In genomic region chr14:8002432-8003092, GRCm38 (mm10) we compare ENCODE assay signal across 7 mouse cellular contexts. TPM values are rescaled to one million over a fixed set of nuclear protein-coding genes. Genes with fewer than 3 reads are reported as not detected.
A peak's percentile ranks its signal among the peaks of the same experiment; 100 is the strongest.
DNase-seq lines count a peak whose midpoint lies in the region; ATAC-seq lines count a peak whose summit lies in the region.

Abhd6 (plus strand) TSS chr14:8002902.

- H3K9me3 ChIP-seq in embryonic facial prominence, embryonic 12.5 days = no peaks in the 10 kb centered on the region
- H3K9me3 ChIP-seq in limb, embryonic 12.5 days = no peaks in the 10 kb centered on the region
- H3K9me3 ChIP-seq in midbrain, embryonic 14.5 days (ENCODE audit: control insufficient read depth, low read length) = no peaks in the 10 kb centered on the region

- H3K27ac ChIP-seq in embryonic facial prominence, embryonic 12.5 days = peak within 1 kb of the TSS; percentile 54; the same call in 1 of the 2 replicates
- peak within 1 kb of the TSS; percentile 73; the same call in 1 of the 2 replicates for H3K27ac ChIP-seq in limb, embryonic 12.5 days
- H3K27ac ChIP-seq in midbrain, embryonic 14.5 days (replicated peaks; ENCODE audit: low read depth, low read length) = peak within 1 kb of the TSS; percentile 65

- H3K4me3 ChIP-seq in embryonic facial prominence, embryonic 12.5 days = peak within 1 kb of the TSS; percentile 66
- peak within 1 kb of the TSS; percentile 55 for H3K4me3 ChIP-seq in limb, embryonic 12.5 days (replicated peaks)
- H3K4me3 ChIP-seq in midbrain, embryonic 14.5 days (replicated peaks; ENCODE audit: low read depth, low read length) = peak within 1 kb of the TSS; percentile 53

- peak within 1 kb of the TSS; percentile 63 for H3K9ac ChIP-seq in embryonic facial prominence, embryonic 12.5 days
- H3K9ac ChIP-seq in limb, embryonic 12.5 days (replicated peaks) = peak within 1 kb of the TSS; percentile 61
- peak within 1 kb of the TSS; percentile 59 for H3K9ac ChIP-seq in midbrain, embryonic 14.5 days (replicated peaks; ENCODE audit: low read length)

- peak; percentile 90 for DNase-seq in adrenal gland, postnatal 25 days
- peak; percentile 80 for DNase-seq in heart, adult 8-10 months (ENCODE audit: low spot score)
- DNase-seq in kidney, adult 8-10 months = peak; percentile 79 to 85
- peak; percentile 95 for DNase-seq in midbrain, embryonic 14.5 days
- DNase-seq in spleen, adult 18-20 months = peak; percentile 74 to 85

- H3K36me3 ChIP-seq in embryonic facial prominence, embryonic 12.5 days = no peaks in the 10 kb centered on the region
- H3K36me3 ChIP-seq in limb, embryonic 12.5 days = no peaks in the 10 kb centered on the region
- H3K36me3 ChIP-seq in midbrain, embryonic 14.5 days (ENCODE audit: control insufficient read depth, insufficient read depth, low read length) = no peaks in the 10 kb centered on the region

- H3K27me3 ChIP-seq in embryonic facial prominence, embryonic 12.5 days = peaks cover 30% of the 10 kb centered on the region
- peaks cover 46% of the 10 kb centered on the region for H3K27me3 ChIP-seq in limb, embryonic 12.5 days
- peaks cover 16% of the 10 kb centered on the region for H3K27me3 ChIP-seq in midbrain, embryonic 14.5 days (ENCODE audit: control insufficient read depth, insufficient read depth, low read length)

- H3K4me2 ChIP-seq in embryonic facial prominence, embryonic 12.5 days (replicated peaks) = peak within 1 kb of the TSS; percentile 78
- H3K4me2 ChIP-seq in limb, embryonic 12.5 days = peak within 1 kb of the TSS; percentile 77
- peak within 1 kb of the TSS; percentile 57 for H3K4me2 ChIP-seq in midbrain, embryonic 14.5 days (ENCODE audit: low read length)

- peaks cover 22% of the 10 kb centered on the region; the same call in 1 of the 2 replicates for H3K4me1 ChIP-seq in embryonic facial prominence, embryonic 12.5 days
- peaks cover 34% of the 10 kb centered on the region for H3K4me1 ChIP-seq in limb, embryonic 12.5 days (replicated peaks)
- peaks cover 7% of the 10 kb centered on the region for H3K4me1 ChIP-seq in midbrain, embryonic 14.5 days (ENCODE audit: control insufficient read depth, insufficient read depth, low read length)

- under 1% methylated on average over 37 of the region's 38 CpGs for WGBS in embryonic facial prominence, embryonic 12.5 days
- WGBS in limb, embryonic 12.5 days = 2% methylated on average over 38 of the region's 38 CpGs
- WGBS in midbrain, embryonic 14.5 days = 2% methylated on average over 38 of the region's 38 CpGs

- peak; percentile 85 for ATAC-seq in embryonic facial prominence, embryonic 12.5 days (ENCODE audit: insufficient number of reproducible peaks, insufficient read depth, low FRiP score, low TSS enrichment)
- ATAC-seq in limb, embryonic 12.5 days (ENCODE audit: insufficient number of reproducible peaks, insufficient read depth, low FRiP score, low TSS enrichment, low read depth) = peak; percentile 57
- peak; percentile 93 for ATAC-seq in midbrain, embryonic 14.5 days (ENCODE audit: low FRiP score, low TSS enrichment)

RNA-seq across cellular contexts. Expression of gene Abhd6, which starts in this region (rescaled TPM):
- 90.3 and 96.4 TPM in 2 replicates for total RNA-seq in adrenal gland, postnatal 25 days (2021)
- 21.4 and 22.0 TPM in 2 replicates for polyA plus RNA-seq in embryonic facial prominence, embryonic 12.5 days (2016; fragmentation: Nextera tagmentation; extraction: Ambion mirVana)
- 10 to 100 TPM; 11.0 to 14.3 (median 12.2) TPM for total RNA-seq in heart, adult 8-10 months (2022)
- polyA plus RNA-seq in limb, embryonic 12.5 days (2016; fragmentation: Nextera tagmentation; extraction: Ambion mirVana) = 17.8 and 18.4 TPM in 2 replicates
- 31.0 and 31.6 TPM in 2 replicates for polyA plus RNA-seq in midbrain, embryonic 14.5 days (2014; fragmentation: Nextera tagmentation; extraction: Ambion mirVana)

Comparison
In these comparisons a context has a peak if more than half of its experiments do, and no peak if none do; other contexts are left out.
1. Peak in every context shown above with its lines: DNase-seq, ATAC-seq, H3K4me3 ChIP-seq and H3K27ac ChIP-seq.